Mouse (Mus musculus): ENCODE data around the gene Arhgap18.

The Arhgap18 gene

DNA sequence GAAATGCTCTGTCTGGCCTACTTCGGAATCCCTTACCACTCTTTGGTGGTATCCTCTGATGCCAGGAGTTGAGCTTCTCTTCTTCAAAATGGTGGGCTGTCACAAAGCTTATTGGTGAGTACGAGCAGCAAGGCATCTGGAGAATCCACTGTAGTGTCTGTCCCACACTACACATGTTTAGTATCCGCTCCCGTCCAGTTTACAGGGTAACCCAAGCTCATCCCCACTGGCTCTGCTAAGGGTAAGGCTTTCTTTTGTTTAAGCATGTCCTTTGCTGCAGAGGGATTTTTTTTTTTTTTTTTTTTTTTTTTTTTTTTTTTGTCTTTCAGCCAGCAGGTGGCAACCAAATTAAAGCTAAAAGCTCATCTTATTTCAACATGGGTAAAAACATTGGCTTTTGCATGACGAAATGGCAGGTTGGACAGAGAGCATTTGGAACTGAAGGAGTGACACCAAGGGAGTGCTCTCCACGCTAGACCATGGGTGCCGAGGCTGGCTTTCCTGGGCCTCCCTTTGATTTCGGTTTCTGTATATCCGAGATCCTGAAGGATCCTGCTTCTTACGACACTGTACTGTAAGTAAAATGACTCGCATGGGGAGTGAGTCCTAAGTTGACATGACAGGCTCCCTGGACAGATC lies at the start of gene Arhgap18:
Gene Arhgap18, plus strand, starts transcription at position 493 of the 639 bp plus-strand sequence.
- DNase-seq (ENCODE audit: low read depth), result peak; percentile 51

DNA sequence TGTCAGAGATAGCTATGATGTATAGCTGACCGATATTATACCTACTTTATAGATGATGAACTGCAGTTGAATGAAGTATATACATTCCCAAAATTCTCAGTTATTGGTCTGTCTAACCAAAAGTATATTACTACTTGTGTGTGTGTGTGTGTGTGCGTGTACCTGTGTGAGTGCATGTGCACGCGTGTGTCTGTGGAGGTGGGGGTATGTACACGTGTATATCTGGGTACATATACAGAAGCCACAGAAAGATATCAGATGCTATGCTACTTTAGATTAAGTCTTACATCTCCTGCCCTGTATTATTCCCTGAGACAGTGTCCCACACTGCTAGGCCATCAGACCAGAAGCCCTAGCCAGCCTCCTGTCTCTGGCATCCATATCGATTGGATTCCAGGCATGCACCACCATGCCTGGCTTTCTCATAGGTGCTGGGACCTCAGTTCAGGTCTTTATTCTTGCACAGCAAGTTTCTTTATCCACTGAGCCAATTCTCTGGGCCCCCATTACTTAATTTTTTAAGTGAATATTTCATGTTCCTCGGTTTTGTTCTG lies 42.7 kb upstream of the Arhgap18 start:
- no peak for DNase-seq (ENCODE audit: low read depth)

DNA sequence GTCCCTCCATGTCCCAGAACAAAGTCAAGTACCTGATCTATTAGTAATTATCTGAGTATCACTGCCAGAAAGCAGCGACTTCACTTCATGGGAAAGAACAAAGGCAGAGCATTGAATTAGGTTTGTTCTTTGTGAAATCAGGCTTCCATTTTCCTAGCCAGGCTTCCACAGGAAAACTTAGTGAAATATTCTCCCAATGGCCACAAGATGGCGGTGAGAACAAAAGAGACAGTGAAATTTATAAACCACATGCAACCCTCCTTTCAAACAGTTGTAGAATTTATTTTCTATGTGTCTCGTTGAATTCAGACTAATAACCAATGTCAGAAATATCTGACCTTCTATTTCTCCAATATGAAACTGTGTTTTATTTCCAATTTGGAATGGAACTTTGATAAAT lies 42.2 kb upstream of the Arhgap18 start:
- DNase-seq (ENCODE audit: low read depth), result peak; percentile 65

DNA sequence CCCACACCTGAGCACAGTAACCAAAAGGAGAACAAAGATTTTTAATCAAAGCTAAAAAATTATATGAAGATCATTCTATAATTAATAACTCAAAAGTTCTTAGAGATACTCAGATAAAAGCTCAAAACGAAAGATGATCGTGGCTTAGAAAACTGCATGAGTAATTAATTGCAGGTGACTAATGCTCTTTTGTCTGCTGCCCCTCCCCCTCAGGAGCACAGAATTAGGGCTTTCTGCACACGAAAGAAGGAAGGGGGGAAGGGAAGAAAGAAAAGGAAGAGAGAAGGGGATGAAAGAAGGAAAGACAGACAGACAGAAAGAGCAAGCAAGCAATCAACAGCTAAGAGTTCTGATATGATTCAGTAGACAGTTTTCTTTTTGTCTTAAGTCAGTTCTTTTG lies 39.2 kb upstream of the Arhgap18 start:
- no peak for DNase-seq (ENCODE audit: low read depth)

DNA sequence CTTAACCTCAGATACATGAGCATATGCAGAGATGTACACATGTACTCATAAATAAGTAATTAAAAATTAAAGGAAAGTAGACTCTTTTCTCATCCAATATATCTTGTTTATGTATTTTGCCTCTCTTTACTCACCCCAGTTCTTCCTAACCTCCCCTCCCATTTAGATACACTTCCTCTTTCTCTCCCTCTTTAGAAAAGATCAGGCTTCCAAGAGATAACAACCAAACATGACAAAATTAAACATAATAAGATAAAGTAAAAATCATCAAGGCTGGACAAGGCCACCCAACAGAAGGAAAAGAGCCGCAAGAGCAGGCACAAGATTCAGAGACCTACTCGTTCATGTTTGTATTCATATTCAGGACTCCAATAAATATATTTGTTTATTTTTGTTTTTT lies 28.5 kb upstream of the Arhgap18 start:
- DNase-seq (ENCODE audit: low read depth), result no peak

DNA sequence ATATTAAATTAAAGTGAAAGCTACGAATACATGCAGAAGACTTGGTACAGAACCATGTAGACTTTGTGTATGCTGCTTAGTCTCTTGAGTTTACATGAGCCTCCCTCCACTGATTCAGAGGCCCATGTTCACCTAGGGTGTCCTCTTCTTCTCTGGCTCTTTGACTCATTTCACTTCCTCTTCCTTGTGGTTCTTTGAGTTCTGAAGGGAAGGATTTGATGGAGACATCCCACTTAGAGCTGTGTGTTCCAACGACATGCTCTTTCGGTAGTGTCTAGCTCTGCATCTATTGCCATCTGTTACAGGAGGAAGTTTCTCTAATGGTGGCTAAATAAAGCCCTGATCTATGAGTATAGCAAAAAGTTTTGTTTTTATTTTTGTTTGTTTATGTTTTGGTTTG lies 28.0 kb upstream of the Arhgap18 start:
- no peak for DNase-seq (ENCODE audit: low read depth)

DNA sequence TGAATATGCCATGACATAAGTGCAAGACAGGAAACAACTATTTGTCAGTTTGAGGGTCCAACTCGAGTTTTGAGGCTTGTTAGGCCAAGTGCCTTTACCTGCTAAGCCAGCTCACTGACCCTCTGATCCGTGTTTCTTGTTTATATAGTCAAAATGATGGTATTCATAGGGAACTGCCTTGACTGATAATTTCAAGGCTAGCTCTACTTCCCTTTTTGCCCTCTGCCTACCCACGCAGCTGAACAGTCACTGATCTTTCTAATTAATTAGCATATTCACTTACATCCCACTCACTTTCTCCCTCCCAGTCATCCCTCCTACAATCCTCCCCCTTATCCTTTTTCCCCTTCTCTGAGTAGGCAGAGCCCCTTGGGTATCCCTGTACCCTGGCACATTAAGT lies 2.4 kb upstream of the Arhgap18 start:
- no peak for DNase-seq (ENCODE audit: low read depth)

DNA sequence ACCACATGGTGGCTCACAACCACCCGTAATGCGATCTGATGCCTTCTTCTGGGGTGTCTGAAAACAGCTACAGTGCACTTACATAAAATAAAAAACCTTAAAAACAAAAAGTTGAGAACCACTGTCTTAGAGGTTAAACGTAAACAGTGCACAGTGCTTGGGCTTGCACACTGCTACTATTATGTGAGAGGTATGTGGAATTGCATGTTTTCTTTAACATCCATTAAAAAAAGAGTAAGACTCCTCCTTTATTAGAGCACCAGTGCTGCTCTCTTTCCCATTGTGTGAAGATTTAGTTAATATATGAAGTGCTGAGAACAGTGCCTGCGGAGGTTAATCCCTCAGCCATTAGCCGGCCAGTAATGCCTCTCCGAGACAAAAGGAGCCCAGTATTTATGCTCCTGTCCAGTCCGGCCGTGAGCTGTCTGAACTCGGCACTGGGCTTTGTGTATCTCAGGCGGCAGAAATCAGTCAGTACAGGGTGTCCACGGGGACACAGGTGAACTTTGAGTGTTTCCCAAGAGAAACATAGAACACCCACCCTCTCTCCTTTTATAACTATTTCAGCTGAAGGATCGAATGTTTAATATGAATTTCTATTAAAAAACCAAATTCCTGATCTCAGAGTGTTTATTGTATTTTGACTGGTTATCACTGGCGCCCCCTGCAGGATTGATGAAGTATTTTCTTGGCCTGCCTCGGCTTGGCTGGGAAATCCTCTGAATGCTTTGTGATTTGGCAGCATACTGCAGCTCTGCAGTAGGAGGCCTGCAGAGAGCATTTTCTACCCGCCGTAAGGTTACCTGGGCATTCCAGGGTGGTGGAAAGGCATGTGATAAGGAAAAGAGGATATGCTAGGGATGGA lies 925 bp upstream of the Arhgap18 start:
- peak; percentile 79 for DNase-seq (ENCODE audit: low read depth)

DNA sequence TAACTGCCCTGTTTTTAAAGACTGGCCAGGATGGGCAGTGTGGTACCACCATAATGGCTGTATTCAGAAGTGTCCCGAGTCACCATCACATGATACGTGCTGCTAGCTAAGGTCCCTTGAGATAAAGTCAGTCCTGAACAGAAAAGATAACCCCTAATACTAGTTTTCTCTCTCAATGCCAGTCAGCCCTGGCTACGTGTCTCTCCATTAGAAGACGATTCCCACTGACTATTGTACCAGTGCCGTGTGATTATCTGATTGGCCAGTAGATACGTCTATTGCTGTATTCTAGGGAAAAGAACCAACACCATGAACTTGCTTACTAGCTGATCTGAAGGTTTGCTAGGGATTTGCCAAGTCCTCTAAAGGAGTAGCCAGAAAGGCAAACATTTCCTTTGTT lies 785 bp downstream of the Arhgap18 start:
- DNase-seq (ENCODE audit: low read depth), result no peak

DNA sequence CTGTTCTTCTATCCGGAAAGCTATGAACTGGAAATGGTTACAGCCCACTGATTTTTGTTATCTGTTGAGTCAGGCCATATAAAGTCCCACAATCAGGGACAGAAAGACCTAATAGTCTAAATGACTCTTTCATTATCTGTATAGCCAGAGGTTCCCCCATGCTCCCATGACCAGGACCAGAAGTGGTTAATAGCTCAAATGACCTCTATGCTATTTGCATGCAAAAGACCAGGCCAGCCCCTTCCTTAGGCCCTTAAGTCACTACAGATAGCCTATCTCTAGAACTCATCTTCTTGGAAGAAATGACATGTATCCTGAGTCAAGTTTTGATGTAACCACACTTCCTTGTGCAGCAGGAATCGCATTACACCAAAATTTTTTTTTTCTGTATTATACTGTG lies 4.0 kb downstream of the Arhgap18 start:
- no peak for DNase-seq (ENCODE audit: low read depth)

DNA sequence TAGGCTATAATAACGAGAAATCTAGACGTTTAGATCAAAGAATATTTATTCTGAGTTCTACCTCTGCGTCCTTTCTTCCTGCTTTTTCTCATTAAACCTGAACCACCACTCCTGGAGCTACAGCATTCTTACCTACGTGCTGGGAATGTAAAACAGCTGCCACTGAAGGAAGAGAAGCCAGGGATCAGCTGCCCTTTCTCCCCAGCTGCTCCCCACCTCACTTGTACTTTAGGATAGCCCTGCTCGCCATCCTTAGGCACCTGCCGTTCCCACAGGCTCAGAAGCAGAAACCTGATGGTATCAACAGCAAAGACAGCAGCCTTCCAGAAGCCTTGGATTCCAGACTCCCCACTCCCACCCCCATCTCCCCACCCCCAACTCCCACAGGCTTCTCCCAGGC lies 6.2 kb downstream of the Arhgap18 start:
- no peak for DNase-seq (ENCODE audit: low read depth)

DNA sequence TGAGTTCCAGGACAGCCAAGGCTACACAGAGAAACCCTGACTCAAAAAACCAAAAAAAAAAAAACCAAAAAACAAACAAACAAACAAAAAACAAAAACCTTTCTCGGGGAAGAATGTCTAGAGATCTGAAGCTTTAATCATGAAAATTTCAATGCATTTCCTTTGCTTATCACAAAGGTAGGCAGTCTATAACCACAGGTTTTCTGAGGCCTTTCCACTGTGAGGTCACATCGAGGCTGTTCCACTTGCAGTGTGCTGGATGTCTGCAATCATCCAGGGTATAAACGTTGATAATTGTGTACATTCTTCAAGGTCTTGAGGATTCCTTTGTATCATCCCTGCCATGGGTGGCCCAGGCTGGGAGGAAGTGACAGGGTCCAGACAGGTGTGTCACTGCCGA lies 7.9 kb downstream of the Arhgap18 start:
- no peak for DNase-seq (ENCODE audit: low read depth)

DNA sequence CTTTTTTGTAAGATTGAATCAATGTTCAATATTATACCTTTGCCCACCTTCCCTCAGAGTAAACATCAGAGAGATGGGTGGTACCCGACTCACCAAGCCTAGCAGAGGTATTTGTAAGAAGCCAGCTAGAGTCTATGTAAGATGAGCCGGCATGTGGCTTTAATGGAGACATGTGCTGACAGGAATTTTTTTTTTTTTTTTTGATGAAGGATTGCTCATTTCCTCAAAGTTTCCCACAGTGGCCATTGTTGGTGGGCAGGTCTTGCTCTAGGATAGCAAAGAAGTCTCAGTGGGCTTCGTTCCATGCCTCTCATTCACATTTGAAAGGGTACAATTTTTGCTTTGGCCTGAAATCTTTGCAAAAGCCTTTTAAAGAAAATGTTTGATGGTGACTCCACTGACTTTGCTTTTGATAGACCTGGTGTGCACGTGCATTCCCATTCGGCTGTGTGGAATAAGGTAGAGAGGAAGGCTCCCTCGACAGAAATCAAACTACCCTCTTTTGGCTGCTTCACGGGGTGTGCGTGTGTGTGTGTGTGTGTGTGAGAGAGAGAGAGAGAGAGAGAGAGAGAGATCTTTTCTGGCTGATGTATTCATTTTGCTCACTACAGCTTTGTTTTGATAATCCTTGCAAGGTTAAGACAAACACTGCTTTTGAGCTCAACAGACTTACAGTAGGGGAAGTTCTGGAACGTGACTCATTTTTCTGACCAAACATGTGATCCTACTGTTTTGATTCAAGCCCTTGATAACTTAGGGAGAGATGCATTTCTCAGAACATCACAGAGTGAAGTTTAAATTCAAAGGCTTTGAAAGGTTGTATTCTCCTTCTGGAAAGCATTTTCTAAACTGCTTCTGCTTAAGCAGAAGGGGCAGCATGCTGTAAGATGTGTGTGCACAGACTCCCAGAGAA lies 9.0 kb downstream of the Arhgap18 start:
- no peak for DNase-seq (ENCODE audit: low read depth)

DNA sequence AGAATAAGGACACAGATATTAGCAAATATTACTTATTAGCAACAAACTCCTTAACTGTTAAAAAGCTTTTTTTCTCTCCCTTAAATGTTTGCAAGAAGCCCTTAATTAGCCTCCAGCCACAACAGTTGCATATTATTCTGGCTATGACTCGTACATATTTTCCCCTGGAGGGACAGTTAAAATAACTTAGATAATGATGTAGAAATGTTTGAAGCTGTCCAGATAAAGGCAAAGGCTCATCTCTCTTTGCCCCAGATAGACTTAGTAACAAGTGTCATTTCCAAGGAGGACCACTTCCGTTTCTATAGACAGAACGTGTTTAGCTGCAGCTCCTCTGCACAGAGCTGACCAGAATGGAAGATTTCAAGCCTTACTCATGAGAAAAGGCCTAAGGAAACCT lies 14.0 kb downstream of the Arhgap18 start:
- no peak for DNase-seq (ENCODE audit: low read depth)

DNA sequence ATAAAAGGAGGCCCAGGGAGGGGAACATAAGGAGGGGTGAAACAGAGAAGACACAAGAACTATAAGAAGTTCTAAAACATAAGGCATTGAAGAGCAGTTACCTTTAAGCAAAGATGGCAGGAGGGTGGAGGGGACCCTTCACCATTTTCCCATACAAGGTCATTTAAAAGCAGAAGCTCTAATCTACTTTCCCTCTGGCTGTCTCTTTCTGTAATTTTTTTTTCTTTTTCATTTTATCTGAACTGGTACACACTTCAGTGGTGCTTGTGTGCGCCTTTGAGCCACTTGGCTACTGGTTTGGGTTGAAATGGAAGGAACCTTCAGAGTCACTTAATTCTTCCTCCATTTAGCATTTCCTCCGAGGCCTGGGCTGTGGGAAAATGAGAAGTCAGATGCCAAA lies 15.7 kb downstream of the Arhgap18 start:
- no peak for DNase-seq (ENCODE audit: low read depth)

DNA sequence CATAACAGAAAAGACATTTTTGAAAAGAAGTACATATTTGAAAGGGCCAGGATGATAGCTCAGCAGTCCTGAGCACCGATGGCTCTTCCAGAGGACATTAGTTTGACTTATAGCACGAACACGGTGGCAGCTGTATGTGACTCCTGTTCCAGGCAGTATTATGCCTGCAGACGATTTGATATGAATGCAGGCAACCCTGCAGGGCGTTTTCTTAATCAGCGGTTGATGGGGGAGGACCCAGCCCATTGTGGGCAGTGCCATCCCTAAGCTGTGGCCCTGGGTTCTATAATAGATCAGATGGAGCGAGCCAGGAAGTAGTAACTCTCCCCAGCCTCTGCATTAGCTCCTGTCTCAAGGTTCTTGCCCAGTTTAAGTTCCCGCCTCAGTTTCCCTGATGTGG lies 16.8 kb downstream of the Arhgap18 start:
- DNase-seq (ENCODE audit: low read depth), result no peak

DNA sequence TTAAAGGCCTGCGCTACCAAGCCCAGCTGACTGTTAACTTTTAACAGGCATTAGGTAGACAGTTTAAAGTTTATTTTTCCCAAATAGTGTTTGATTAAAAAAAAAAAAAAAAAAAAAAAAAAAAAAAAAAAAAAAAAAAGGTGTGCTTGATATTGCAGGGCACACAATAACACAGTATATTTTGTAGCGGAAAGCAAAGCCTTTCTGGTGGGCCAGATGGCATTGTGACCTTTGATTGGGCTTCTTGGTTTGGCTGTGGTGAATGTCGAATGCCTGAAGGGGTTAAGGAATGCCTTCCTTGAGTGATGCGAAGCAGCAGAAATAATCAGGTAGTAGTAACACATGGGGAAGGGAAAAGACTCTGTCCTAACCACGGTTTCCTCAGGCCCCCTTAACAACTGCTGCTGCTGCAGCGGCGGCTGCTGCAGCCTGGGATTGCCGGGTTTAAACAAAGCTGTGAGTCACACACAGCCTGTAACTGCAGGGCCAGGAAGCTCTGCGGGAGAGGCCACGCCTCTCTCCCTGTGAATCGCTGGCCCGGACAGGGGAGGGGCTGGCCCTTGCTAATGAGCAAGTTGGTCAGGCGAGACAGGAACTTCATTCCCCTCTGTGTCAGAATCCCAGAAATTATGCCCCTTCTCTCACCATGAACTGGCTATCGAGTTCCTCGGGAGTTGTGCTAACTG lies 18.9 kb downstream of the Arhgap18 start:
- peak; percentile 84 for DNase-seq (ENCODE audit: low read depth)

DNA sequence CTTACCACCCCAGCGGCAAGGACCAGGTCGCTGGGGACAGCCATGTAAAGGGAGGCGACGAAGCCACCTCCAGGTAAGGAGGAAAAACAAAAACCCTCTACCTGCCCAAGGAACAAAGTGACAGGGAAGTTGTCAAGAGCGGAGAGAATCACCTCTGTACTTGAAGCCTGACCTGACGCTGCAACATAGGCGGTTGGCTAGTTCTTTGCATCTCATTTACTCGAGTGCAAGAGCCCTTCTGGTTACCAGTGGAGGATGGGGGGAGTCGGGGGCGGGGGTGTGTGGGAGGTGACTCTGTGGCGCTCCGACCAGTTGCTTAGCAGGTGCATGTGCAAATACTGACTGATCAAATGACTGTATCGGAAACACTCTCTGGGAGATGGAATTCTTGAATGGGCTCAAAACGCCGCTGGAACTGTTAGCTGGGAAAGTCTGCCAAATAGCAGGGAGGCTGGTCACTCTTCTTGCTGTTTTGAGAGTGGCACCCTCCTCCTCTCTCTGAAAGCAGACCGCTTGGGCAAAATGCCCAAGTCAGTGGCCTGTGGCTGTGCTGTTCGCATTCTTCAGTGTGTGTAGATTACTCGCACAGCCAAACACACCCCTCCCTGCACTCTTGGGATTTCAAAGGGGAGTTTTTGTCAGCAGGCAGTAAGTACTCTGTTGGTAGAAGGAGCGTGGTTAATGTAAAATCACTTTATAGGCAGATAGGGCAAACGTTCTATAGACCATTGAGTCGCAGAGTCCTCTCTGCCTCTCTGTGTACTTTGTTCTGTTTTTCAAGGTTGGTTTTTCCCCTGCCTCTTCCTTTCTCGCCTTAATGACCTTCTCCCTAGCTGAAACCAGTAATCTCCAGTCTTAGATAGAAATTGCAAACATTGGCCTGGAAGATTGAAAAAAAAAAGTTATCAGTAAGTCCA lies 19.7 kb downstream of the Arhgap18 start:
- DNase-seq (ENCODE audit: low read depth), result peak; percentile 69

DNA sequence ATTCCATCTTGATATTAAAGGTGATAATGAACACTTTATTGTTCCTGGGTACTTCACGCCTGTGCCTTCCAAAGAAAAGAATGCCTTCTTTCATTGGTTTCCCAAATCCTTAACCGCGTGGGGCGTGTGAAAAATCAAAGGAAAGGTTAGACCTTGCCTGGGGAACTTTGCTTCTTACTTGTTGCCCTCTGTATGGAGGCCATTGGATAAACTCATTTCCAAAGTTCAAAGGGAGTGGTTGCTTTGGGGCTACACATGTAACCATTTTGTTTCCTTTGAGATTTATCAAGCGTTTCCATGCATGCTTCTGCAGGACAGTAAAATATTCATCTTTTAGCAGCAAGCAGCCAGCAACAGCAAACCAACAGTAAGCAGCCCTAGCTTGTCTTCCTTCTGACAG lies 20.3 kb downstream of the Arhgap18 start:
- DNase-seq (ENCODE audit: low read depth), result no peak

DNA sequence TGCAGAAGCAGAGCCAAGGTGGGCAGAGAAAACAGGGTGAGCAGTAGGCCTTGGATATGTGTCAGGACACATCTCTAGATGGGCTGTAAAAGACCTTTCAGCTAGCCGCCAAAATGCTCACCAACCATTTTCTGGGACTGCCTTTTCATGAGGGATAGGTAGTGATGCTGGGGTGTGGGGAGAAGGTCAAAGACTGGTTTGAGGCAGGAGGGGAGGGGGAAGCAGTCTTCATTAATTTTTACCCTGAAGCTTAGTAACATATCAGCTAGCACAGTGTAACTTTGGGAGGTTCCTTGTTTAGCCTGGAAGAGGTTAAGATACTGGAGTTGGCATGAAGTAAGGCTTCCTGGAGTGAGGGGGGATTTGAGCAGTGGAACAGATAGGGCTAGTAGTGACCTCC lies 21.0 kb downstream of the Arhgap18 start:
- no peak for DNase-seq (ENCODE audit: low read depth)

DNA sequence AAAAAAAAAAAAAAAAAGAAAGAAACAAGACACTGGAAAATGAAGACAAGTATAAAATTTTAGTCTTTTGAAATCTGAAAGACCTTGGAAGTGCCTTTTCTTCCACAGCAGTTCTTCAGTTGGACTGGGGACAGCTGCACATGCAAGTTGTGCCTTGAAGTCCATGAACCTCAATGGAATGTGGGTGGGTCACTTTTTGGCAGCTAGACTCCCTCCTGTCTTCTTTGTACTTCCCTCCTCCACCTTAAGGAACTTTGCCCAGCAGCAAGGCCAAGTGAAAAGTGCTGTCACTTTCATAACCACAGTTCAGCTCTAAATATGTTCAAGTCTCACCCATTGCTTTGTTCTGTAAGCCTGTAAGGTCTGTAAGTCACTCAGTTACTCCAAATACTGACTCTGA lies 23.2 kb downstream of the Arhgap18 start:
- DNase-seq (ENCODE audit: low read depth), result no peak
